Mouse (Mus musculus) liver, adult 2 months (tissue): ENCODE data around the gene Mmp28.

Experiments used
- CTCF ChIP-seq: fragments of 200-500 bp; IDR thresholded peaks from 2 replicates; pipeline ENCODE4 v1.5.1; 2011; ENCODE audit warnings: low read depth, low read length, control low read depth
- POLR2A ChIP-seq: fragments of 200-500 bp; IDR thresholded peaks from 2 replicates; pipeline ENCODE4 v1.6.1; 2011; ENCODE audit warnings: low read length, control low read depth; ENCODE audit not compliant: insufficient read depth; ENCODE audit errors: extremely low read depth

- TF ChIP-seq POLR2A (no peak), CTCF (no peak)
These were observed 54.6 kb downstream of the Mmp28 start for GRCm38 (mm10) chr11:83408242-83408641.
